Mouse (Mus musculus): ENCODE results near the gene B2m.

B2m gene

DNA sequence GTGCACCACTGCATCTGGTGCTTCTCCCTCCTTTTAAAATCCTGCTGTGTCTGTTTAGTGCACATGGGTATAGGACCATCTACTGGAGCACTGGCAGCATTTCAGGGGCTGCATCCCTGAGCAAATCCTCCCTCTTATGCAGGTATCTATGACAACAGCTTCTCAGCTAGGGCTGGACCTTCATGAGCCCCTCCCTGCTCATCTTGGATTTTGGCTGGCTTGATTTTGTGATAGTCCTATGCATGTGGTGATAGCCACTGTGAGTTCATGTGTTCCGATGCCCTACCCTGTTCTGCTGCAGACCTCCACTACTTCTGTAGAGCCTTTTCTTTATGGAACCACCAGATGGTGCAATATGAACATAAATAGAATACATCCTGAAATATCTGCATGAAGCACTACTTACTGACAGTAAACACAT is 47.0 kb downstream of the B2m start:
- DNase-seq (ENCODE audit: low spot score in 2 of 2): peak in 1 of 2 experiments; percentile 18

DNA sequence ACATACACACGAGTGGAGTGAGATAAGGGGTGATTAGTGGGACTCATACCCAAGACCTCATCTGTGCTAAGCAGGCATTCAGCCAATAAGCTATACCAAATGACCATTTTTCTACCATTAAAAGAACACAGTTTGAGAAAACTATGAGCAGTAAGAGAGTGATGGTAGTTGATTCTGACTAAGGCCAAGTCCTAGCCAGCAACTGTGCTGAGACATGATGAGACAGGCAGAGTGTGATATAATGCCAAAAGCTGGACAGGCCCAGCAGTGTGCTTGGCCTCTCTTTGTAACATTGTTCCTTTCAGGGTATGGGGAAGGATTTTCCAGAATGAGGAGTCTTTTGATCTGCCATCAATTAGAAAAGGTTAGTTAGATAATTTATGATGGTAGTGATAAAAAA is 54.0 kb downstream of the B2m start:
- DNase-seq (ENCODE audit: low spot score in 2 of 2): no peak

Data from frontal cortex, postnatal 14 days (tissue).